Mouse (Mus musculus) heart, adult 2 months (tissue): ENCODE data around the gene Pum1.

Experiments used
- CTCF ChIP-seq: fragments of 200-600 bp; IDR thresholded peaks from 2 replicates; pipeline ENCODE4 v1.8.1; 2022; ENCODE audit warnings: antibody characterized with exemption, mild to moderate bottlenecking, moderate library complexity
- POLR2A ChIP-seq: fragments of 200-500 bp; IDR thresholded peaks from 2 replicates; pipeline ENCODE4 v1.6.1; 2011; ENCODE audit warnings: mild to moderate bottlenecking, low read depth, low read length, control low read depth; ENCODE audit not compliant: insufficient read depth

- TF ChIP-seq CTCF (no peak), POLR2A (no peak)
These were observed 15.0 kb downstream of the Pum1 start for GRCm38 (mm10) chr4:130678149-130678548.
